28 mouse cellular contexts compared by ENCODE assay signal in the genomic region with DNA sequence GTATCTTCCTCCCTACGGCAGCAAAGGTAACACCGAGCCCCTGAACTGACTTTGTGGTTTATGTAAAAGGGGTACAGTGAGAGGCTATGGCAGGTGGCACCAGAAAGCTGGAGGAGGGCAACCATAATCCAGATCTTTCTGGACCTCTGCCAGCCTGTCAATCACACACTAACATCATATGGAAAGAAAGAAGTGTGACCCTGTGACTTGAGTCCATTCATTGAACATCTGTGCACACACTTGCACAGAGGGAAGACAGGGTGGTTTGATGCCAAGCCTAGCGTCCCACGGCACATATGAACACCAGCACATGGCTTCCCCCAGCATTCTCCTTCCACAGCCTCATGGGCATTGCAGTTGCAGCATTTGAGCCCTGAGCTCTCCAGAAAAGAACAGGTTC. TPM values are rescaled to one million over a fixed set of nuclear protein-coding genes. Genes with fewer than 3 reads are reported as not detected.
DNase-seq lines count a peak whose midpoint lies in the region; ATAC-seq and TF ChIP-seq lines count a peak whose summit lies in the region.
"Had no signal": no experiment of that assay in that cellular context is flagged by ENCODE, and none has a peak within 500 bp of the region (broad histone marks: within the 10 kb centered on the region; RNA-seq: fewer than 3 reads in every experiment).

No protein-coding gene starts in this region.

- H3K27me3 ChIP-seq in forebrain, embryonic 14.5 days (replicated peaks; ENCODE audit: control insufficient read depth, insufficient read depth, low read length), result no peaks in the 10 kb centered on the region
- H3K27me3 ChIP-seq in forebrain, postnatal 0 days (ENCODE audit: insufficient read depth, low read length), result no peaks in the 10 kb centered on the region
- H3K27me3 ChIP-seq in midbrain, embryonic 13.5 days, result no peaks in the 10 kb centered on the region
- no peaks in the 10 kb centered on the region for H3K27me3 ChIP-seq in midbrain, embryonic 16.5 days (ENCODE audit: control insufficient read depth, insufficient read depth, low read depth, low read length)
- no peaks in the 10 kb centered on the region for H3K27me3 ChIP-seq in forebrain, embryonic 15.5 days
- H3K27me3 ChIP-seq: CH12.LX; limb, embryonic 12.5 days; liver, embryonic 15.5 days; midbrain, embryonic 15.5 days had no signal

- no peak for TF ChIP-seq CTCF in forebrain, postnatal 0 days (IDR thresholded peaks at IDR 0.05; ENCODE audit: low read depth)

- H3K36me3 ChIP-seq in forebrain, embryonic 14.5 days (ENCODE audit: control insufficient read depth, insufficient read depth, low read length), result no peaks in the 10 kb centered on the region
- H3K36me3 ChIP-seq in forebrain, postnatal 0 days (ENCODE audit: insufficient read depth), result 0 out of 2 replicates have a peak, but pooled peaks cover 3% of the 10 kb centered on the region
- H3K36me3 ChIP-seq in midbrain, embryonic 13.5 days, result no peaks in the 10 kb centered on the region
- H3K36me3 ChIP-seq in midbrain, embryonic 16.5 days (ENCODE audit: control insufficient read depth, insufficient read depth, low read length), result no peaks in the 10 kb centered on the region
- H3K36me3 ChIP-seq in forebrain, embryonic 15.5 days, result no peaks in the 10 kb centered on the region
- H3K36me3 ChIP-seq: hindbrain, embryonic 13.5 days; limb, embryonic 12.5 days; liver, embryonic 15.5 days; midbrain, embryonic 15.5 days had no signal

- H3K4me3 ChIP-seq in forebrain, embryonic 14.5 days (ENCODE audit: low read depth, low read length), result no peak overlapping the region
- H3K4me3 ChIP-seq in forebrain, postnatal 0 days (ENCODE audit: low read depth, low read length), result no peak overlapping the region
- H3K4me3 ChIP-seq in midbrain, embryonic 13.5 days (replicated peaks), result no peak overlapping the region
- H3K4me3 ChIP-seq in midbrain, embryonic 16.5 days (ENCODE audit: low read depth, low read length), result no peak overlapping the region
- no peak overlapping the region for H3K4me3 ChIP-seq in forebrain, embryonic 15.5 days
- H3K4me3 ChIP-seq: gastrocnemius, adult 2 months; hindbrain, embryonic 13.5 days; limb, embryonic 12.5 days; liver, embryonic 15.5 days; midbrain, embryonic 15.5 days had no signal

- peak; percentile 79 for ATAC-seq in forebrain, embryonic 14.5 days
- ATAC-seq in forebrain, postnatal 0 days, result no peak
- 0 out of 2 replicates have a peak, but pooled peaks have one; percentile 48 for ATAC-seq in midbrain, embryonic 13.5 days
- ATAC-seq in midbrain, embryonic 16.5 days, result no peak
- ATAC-seq in forebrain, embryonic 15.5 days (replicated peaks), result peak; percentile 68
- ATAC-seq: activated CD4-positive, CD25-positive, alpha-beta regulatory T cell, adult 4 months; intestine, postnatal 0 days; midbrain, embryonic 15.5 days had no signal

- H3K4me1 ChIP-seq in forebrain, embryonic 14.5 days (ENCODE audit: control insufficient read depth, insufficient read depth, low read length), result peaks cover 9% of the 10 kb centered on the region
- H3K4me1 ChIP-seq in forebrain, postnatal 0 days (ENCODE audit: insufficient read depth), result no peaks in the 10 kb centered on the region
- H3K4me1 ChIP-seq in midbrain, embryonic 13.5 days (replicated peaks), result peaks cover 20% of the 10 kb centered on the region; the same call in 1 of the 2 replicates
- H3K4me1 ChIP-seq in midbrain, embryonic 16.5 days (ENCODE audit: control insufficient read depth, insufficient read depth, low read length), result peaks cover 14% of the 10 kb centered on the region
- peaks cover 22% of the 10 kb centered on the region for H3K4me1 ChIP-seq in forebrain, embryonic 15.5 days
- H3K4me1 ChIP-seq: midbrain, embryonic 15.5 days had no signal

- H3K9ac ChIP-seq in forebrain, embryonic 14.5 days (ENCODE audit: low read length), result no peak overlapping the region
- H3K9ac ChIP-seq in forebrain, postnatal 0 days, result no peak overlapping the region
- H3K9ac ChIP-seq in midbrain, embryonic 13.5 days (replicated peaks), result no peak overlapping the region
- H3K9ac ChIP-seq in midbrain, embryonic 16.5 days (ENCODE audit: low read depth, low read length), result no peak overlapping the region
- no peak overlapping the region for H3K9ac ChIP-seq in forebrain, embryonic 15.5 days (replicated peaks)
- H3K9ac ChIP-seq: hindbrain, embryonic 13.5 days; liver, embryonic 15.5 days; lung, embryonic 14.5 days; midbrain, embryonic 15.5 days had no signal

- H3K4me2 ChIP-seq in forebrain, embryonic 14.5 days (ENCODE audit: low read length), result no peak overlapping the region
- no peak overlapping the region for H3K4me2 ChIP-seq in forebrain, postnatal 0 days (ENCODE audit: low read depth)
- no peak overlapping the region for H3K4me2 ChIP-seq in midbrain, embryonic 13.5 days (replicated peaks)
- H3K4me2 ChIP-seq in midbrain, embryonic 16.5 days (ENCODE audit: low read length), result no peak overlapping the region
- no peak overlapping the region for H3K4me2 ChIP-seq in forebrain, embryonic 15.5 days (replicated peaks)
- H3K4me2 ChIP-seq: heart, embryonic 11.5 days; hindbrain, embryonic 13.5 days; limb, embryonic 12.5 days; liver, embryonic 15.5 days; lung, embryonic 14.5 days; midbrain, embryonic 15.5 days had no signal

- WGBS in forebrain, embryonic 14.5 days, result 49% methylated on average over 4 of the region's 4 CpGs
- 59% methylated on average over 4 of the region's 4 CpGs for WGBS in forebrain, postnatal 0 days
- 58% methylated on average over 4 of the region's 4 CpGs for WGBS in midbrain, embryonic 13.5 days
- 63% methylated on average over 4 of the region's 4 CpGs for WGBS in midbrain, embryonic 16.5 days
- 39% methylated on average over 4 of the region's 4 CpGs for WGBS in forebrain, embryonic 15.5 days

- DNase-seq in cerebellum, adult 11-12 months, result peak; percentile 14
- DNase-seq in cerebellum, adult 11 months, result no peak
- DNase-seq in forebrain, embryonic 14.5 days (ENCODE audit: low spot score), result peak; percentile 71
- no peak for DNase-seq in forebrain, postnatal 0 days
- DNase-seq in ovary, postnatal 10 days (ENCODE audit: low spot score), result no peak
- DNase-seq: adrenal gland, adult 2 months; adrenal gland, postnatal 36 days; gastrocnemius, postnatal 36 days; heart, adult 18-20 months; heart, postnatal 36 days; kidney, adult 9 months; kidney, postnatal 10 days; lung, embryonic 14.5 days; lung, postnatal 14 days; right cerebral cortex, postnatal 4 days had no signal

- H3K9me3 ChIP-seq in forebrain, embryonic 14.5 days (replicated peaks; ENCODE audit: control insufficient read depth, low read length), result no peaks in the 10 kb centered on the region
- H3K9me3 ChIP-seq in forebrain, postnatal 0 days (ENCODE audit: low read length), result no peaks in the 10 kb centered on the region
- no peaks in the 10 kb centered on the region for H3K9me3 ChIP-seq in midbrain, embryonic 13.5 days
- H3K9me3 ChIP-seq in midbrain, embryonic 16.5 days (replicated peaks; ENCODE audit: control insufficient read depth, low read length, poor library complexity, severe bottlenecking), result no peaks in the 10 kb centered on the region
- no peaks in the 10 kb centered on the region for H3K9me3 ChIP-seq in forebrain, embryonic 15.5 days
- H3K9me3 ChIP-seq: hindbrain, embryonic 13.5 days; limb, embryonic 12.5 days; liver, embryonic 15.5 days; midbrain, embryonic 15.5 days had no signal

- peak overlapping the region; percentile 60; the same call in 1 of the 2 replicates for H3K27ac ChIP-seq in forebrain, embryonic 14.5 days (ENCODE audit: low read depth, low read length)
- H3K27ac ChIP-seq in forebrain, postnatal 0 days (ENCODE audit: low read depth, low read length), result no peak overlapping the region
- H3K27ac ChIP-seq in midbrain, embryonic 13.5 days, result no peak overlapping the region
- H3K27ac ChIP-seq in midbrain, embryonic 16.5 days (ENCODE audit: low read length), result no peak overlapping the region
- H3K27ac ChIP-seq in forebrain, embryonic 15.5 days (replicated peaks), result 0 out of 2 replicates have a peak overlapping the region, but pooled peaks have one; percentile 36
- H3K27ac ChIP-seq: gastrocnemius, adult 2 months; hindbrain, embryonic 13.5 days; limb, embryonic 12.5 days; liver, embryonic 15.5 days; midbrain, embryonic 15.5 days; stomach, postnatal 0 days had no signal

RNA-seq across cellular contexts. Expression of a gene that starts 58.1 kb away (rescaled TPM):
- 63.3 and 89.2 TPM in 2 replicates for polyA plus RNA-seq in forebrain, embryonic 14.5 days (2014; fragmentation: Nextera tagmentation; extraction: Ambion mirVana)
- total RNA-seq in forebrain, postnatal 0 days (2014; rRNA removed), result 112 and 157 TPM in 2 replicates
- polyA plus RNA-seq in forebrain, postnatal 0 days (2015; fragmentation: Nextera tagmentation; extraction: Ambion mirVana), result 137 and 167 TPM in 2 replicates
- 68.3 and 70.4 TPM in 2 replicates for polyA plus RNA-seq in midbrain, embryonic 13.5 days (2015; fragmentation: Nextera tagmentation; extraction: Ambion mirVana)
- 77.8 and 79.8 TPM in 2 replicates for polyA plus RNA-seq in midbrain, embryonic 16.5 days (2015; fragmentation: Nextera tagmentation; extraction: Ambion mirVana)
- 102 and 111 TPM in 2 replicates for polyA plus RNA-seq in forebrain, embryonic 15.5 days (2015; fragmentation: Nextera tagmentation; extraction: Ambion mirVana)

Comparison
In these comparisons a context has a peak if more than half of its experiments do, and no peak if none do; other contexts are left out.
1. DNase-seq: peak in cerebellum, adult 11-12 months (single experiment) and forebrain, embryonic 14.5 days (single experiment); none in cerebellum, adult 11 months (single experiment), forebrain, postnatal 0 days (single experiment) and ovary, postnatal 10 days (single experiment).
2. ATAC-seq: peak in forebrain, embryonic 14.5 days (single experiment), midbrain, embryonic 13.5 days (single experiment) and forebrain, embryonic 15.5 days (single experiment); none in forebrain, postnatal 0 days (single experiment) and midbrain, embryonic 16.5 days (single experiment).
3. H3K27ac ChIP-seq: peak in forebrain, embryonic 14.5 days (single experiment) and forebrain, embryonic 15.5 days (single experiment); none in forebrain, postnatal 0 days (single experiment), midbrain, embryonic 13.5 days (single experiment) and midbrain, embryonic 16.5 days (single experiment).